Mouse (Mus musculus) hindbrain, embryonic 14.5 days (tissue): ENCODE data around the gene Slc25a26. TPM values are rescaled to one million over a fixed set of nuclear protein-coding genes. Genes with fewer than 3 reads are reported as not detected.
A peak's percentile ranks its signal among the peaks of the same experiment; 100 is the strongest.

Source experiments
- ATAC-seq: fragments of 200-750 bp; cut with Nextera tagmentation; 2 replicates; pipeline ENCODE4 v1.8.0; 2017; ENCODE audit warnings: moderate number of reproducible peaks, mild to moderate bottlenecking, moderate TSS enrichment, moderate library complexity; ENCODE audit not compliant: low FRiP score
- DNase-seq: peaks from one replicate; pipeline ENCODE4 v3.0.0-alpha.2; 2015; ENCODE audit warnings: low spot score
- H3K27ac ChIP-seq: fragments of 300-500 bp; sonication (generic); 2 replicates; pipeline ENCODE4 v1.5.1; 2014; ENCODE audit warnings: mild to moderate bottlenecking, moderate library complexity
- H3K27me3 ChIP-seq: fragments of 300-500 bp; sonication (generic); 2 replicates; pipeline ENCODE4 v1.6.1; 2014; ENCODE audit warnings: mild to moderate bottlenecking, low read length, mixed read lengths; ENCODE audit not compliant: control insufficient read depth, insufficient read depth
- H3K36me3 ChIP-seq: fragments of 300-500 bp; sonication (generic); replicated peaks from 2 replicates; pipeline ENCODE4 v1.6.1; 2014; ENCODE audit not compliant: control insufficient read depth, insufficient read depth
- H3K4me1 ChIP-seq: fragments of 300-500 bp; sonication (generic); replicated peaks from 2 replicates; pipeline ENCODE4 v1.6.1; 2014; ENCODE audit warnings: antibody characterized with exemption, low read length, mixed read lengths; ENCODE audit not compliant: control insufficient read depth, insufficient read depth
- H3K4me2 ChIP-seq: fragments of 300-500 bp; sonication (generic); replicated peaks from 2 replicates; pipeline ENCODE4 v1.6.1; 2014; ENCODE audit warnings: mild to moderate bottlenecking, moderate library complexity
- H3K4me3 ChIP-seq: fragments of 300-500 bp; sonication (generic); replicated peaks from 2 replicates; pipeline ENCODE4 v1.5.1; 2014; ENCODE audit warnings: mild to moderate bottlenecking, low read length
- H3K9ac ChIP-seq: fragments of 300-500 bp; sonication (generic); 2 replicates; pipeline ENCODE4 v1.6.1; 2014
- H3K9me3 ChIP-seq: fragments of 300-500 bp; sonication (generic); 2 replicates; pipeline ENCODE4 v1.6.1; 2016; ENCODE audit warnings: low read length; ENCODE audit not compliant: control insufficient read depth
- WGBS: fragments of 180-500 bp; shearing (Covaris S2); extraction: QIAGEN DNeasy Blood & Tissue Kit; methylation state at CpG from one replicate; pipeline ENCODE4 v1.1.7; 2014; 5-methylcytosine and 5-hydroxymethylcytosine counted together
- polyA plus RNA-seq: library from polyadenylated mRNA; unstranded; fragments of >200 nt; fragmentation: Nextera tagmentation; extraction: Ambion mirVana; gene quantifications from 2 replicates; pipeline ENCODE4 v1.2.1, GENCODE M21; 2014

The Slc25a26 gene
- polyA plus RNA-seq, 1 experiment from 2014 or later = 6.8 TPM

DNA sequence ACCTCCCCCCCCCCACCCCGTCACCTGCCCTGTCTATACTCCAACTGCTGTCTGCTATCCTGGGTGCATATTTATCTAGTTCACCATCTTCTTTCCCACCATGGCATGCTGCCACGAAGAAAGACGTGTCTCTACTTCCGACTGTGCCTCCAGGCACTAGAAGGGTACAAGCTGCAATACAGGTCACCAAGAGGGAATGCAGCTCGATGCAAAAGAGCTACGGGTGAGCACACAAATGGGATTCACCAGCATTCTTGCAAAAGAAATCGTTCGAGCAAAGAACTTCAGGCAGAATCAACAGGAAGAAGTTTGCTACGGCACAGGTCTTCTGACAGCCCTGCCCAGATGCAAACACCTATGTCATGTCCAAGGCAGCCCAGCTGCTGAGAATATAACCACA, 134.6 kb downstream of the Slc25a26 start:
- Histone ChIP-seq H3K9me3 (no peaks in the 10 kb centered on the region), H3K4me2 (no peak overlapping the region), H3K27ac (peak overlapping the region; percentile 36; the same call in 1 of the 2 replicates), H3K4me3 (no peak overlapping the region), H3K9ac (no peak overlapping the region), H3K36me3 (no peaks in the 10 kb centered on the region), H3K4me1 (peaks cover 15% of the 10 kb centered on the region; the same call in 1 of the 2 replicates), H3K27me3 (no peaks in the 10 kb centered on the region)
- DNase-seq = no peak
- WGBS = 51% methylated on average over 9 of the region's 9 CpGs
- ATAC-seq = no peak

DNA sequence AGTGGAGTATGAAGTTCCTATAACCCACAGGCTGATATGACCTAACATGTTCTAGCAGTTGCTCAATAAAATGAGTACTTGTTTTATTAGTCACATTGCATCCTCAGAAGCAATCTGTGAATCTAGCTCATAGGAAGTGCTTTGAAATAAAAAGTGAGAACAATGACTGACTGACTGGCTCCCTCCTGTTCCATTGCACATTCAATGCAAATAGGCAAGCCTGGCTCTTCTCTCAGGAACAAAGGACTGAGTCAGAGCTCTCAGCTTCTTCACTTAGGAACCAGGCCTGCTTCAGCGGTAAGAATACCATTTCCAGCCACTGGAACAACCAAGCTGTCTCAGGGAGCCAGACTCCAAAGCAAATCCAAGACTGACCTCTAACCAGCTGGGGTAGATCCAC, 135.2 kb downstream of the Slc25a26 start:
- WGBS = 12% methylated on average over 1 of the region's 1 CpGs
- no peaks in the 10 kb centered on the region for H3K9me3 ChIP-seq
- H3K27ac ChIP-seq = peak overlapping the region; percentile 28; the same call in 1 of the 2 replicates
- no peak for ATAC-seq
- H3K27me3 ChIP-seq = no peaks in the 10 kb centered on the region
- H3K9ac ChIP-seq = no peak overlapping the region
- no peak overlapping the region for H3K4me3 ChIP-seq
- peaks cover 21% of the 10 kb centered on the region for H3K4me1 ChIP-seq
- no peaks in the 10 kb centered on the region for H3K36me3 ChIP-seq
- DNase-seq = no peak
- no peak overlapping the region for H3K4me2 ChIP-seq

DNA sequence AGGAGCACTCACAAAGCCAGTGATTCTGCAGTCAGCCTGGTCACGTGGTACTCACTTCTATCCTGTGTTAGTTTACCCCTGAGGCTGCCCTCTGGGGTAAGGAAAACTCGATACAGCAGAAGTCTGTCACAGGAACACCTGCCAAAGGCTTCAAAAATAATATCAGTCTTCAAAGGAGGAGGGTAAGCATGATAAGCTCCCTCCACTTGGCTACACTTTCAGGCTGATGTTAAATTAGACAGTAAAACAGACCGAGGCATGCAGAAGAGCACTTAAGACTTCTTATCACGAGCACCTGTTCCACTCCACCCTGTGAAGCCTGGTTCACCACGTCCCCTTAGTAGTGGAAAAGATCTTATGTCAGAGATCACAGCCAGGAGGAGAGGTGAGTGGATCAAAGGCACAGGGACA, 136.9 kb downstream of the Slc25a26 start:
- 72% methylated on average over 5 of the region's 5 CpGs for WGBS
- no peak overlapping the region for H3K27ac ChIP-seq

DNA sequence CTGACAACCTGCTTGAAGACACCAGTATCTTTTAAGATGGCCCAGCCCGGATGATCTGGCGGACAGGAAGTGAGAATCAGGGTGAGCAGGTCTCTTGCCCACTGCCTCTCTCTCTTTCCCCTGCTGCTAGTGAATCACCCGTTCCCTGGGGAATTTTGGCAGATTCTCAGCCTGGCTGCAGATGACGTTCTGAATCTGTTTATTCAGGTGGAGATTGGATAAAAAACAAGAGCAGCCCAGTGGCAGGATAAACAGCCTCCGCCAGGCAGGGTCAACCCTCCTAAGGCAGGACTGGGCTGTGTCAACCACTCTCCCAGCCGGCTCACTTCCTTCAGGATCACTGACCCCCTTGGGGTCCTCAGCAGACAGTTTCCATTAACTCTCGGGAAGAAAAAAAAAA, 140.2 kb downstream of the Slc25a26 start:
- Histone ChIP-seq H3K27ac (0 out of 2 replicates have a peak overlapping the region, but pooled peaks have one; percentile 38), H3K36me3 (no peaks in the 10 kb centered on the region), H3K4me1 (peaks cover 14% of the 10 kb centered on the region), H3K9me3 (no peaks in the 10 kb centered on the region), H3K4me3 (no peak overlapping the region), H3K27me3 (no peaks in the 10 kb centered on the region), H3K9ac (no peak overlapping the region), H3K4me2 (no peak overlapping the region)
- 39% methylated on average over 7 of the region's 7 CpGs for WGBS
- peak; percentile 57; the same call in 1 of the 2 replicates for ATAC-seq
- DNase-seq = no peak

More for the DNA sequence above, 136.9 kb downstream of the Slc25a26 start:
- Histone ChIP-seq H3K4me2 (no peak overlapping the region), H3K27me3 (no peaks in the 10 kb centered on the region), H3K9me3 (no peaks in the 10 kb centered on the region), H3K9ac (no peak overlapping the region), H3K4me3 (no peak overlapping the region), H3K36me3 (no peaks in the 10 kb centered on the region), H3K4me1 (peaks cover 24% of the 10 kb centered on the region)
- ATAC-seq (no peak), DNase-seq (no peak)

DNA sequence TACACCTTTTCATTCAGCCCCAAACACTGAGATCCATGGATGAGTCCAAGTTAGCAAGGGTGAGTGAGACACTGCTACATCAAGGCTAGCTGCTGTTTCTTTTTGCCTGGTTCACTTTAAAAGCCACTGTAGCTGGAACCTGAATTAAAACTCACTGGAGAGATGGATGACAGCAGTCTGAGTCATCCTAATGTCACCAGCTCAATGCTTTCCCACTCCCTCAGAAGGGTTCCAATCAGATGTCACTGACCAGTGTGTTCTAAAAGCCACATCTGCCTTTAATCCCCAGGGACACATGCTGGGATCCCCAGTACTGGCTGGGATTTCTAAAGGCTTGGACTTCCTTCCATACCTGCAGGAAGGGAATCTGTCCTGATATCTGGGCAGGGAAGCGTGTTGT, 141.9 kb downstream of the Slc25a26 start:
- H3K4me2 ChIP-seq = no peak overlapping the region
- DNase-seq (no peak), ATAC-seq (no peak)
- no peaks in the 10 kb centered on the region for H3K9me3 ChIP-seq
- H3K4me3 ChIP-seq = no peak overlapping the region
- no peak overlapping the region for H3K9ac ChIP-seq
- H3K27ac ChIP-seq = no peak overlapping the region
- H3K4me1 ChIP-seq = peaks cover 14% of the 10 kb centered on the region
- H3K36me3 ChIP-seq = no peaks in the 10 kb centered on the region
- H3K27me3 ChIP-seq = no peaks in the 10 kb centered on the region
- WGBS = 92% methylated on average over 1 of the region's 1 CpGs

DNA sequence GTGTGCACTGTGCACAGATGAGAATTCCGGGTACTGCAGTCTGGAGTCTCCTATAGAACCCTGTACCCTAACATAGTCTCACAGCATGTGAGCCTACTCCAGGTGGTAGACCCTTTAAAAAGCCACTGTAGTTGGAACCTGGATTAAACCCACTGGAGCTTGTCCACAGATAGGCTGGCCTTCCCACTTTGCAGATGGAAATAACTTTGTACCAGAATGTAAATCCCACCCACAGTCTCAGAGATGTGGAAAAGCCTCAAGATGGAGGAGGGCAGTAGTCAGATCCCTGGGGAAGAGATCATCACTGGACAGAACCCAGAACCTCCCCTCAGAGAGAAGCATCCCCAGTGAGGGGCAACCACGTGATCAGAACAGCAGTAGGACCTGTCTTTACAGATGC, 143.9 kb downstream of the Slc25a26 start:
- Histone ChIP-seq H3K4me2 (no peak overlapping the region), H3K4me3 (no peak overlapping the region), H3K4me1 (peaks cover 31% of the 10 kb centered on the region), H3K9ac (no peak overlapping the region), H3K27ac (no peak overlapping the region), H3K9me3 (no peaks in the 10 kb centered on the region), H3K27me3 (no peaks in the 10 kb centered on the region), H3K36me3 (no peaks in the 10 kb centered on the region)
- no peak for ATAC-seq
- no peak for DNase-seq
- WGBS = 85% methylated on average over 2 of the region's 2 CpGs

DNA sequence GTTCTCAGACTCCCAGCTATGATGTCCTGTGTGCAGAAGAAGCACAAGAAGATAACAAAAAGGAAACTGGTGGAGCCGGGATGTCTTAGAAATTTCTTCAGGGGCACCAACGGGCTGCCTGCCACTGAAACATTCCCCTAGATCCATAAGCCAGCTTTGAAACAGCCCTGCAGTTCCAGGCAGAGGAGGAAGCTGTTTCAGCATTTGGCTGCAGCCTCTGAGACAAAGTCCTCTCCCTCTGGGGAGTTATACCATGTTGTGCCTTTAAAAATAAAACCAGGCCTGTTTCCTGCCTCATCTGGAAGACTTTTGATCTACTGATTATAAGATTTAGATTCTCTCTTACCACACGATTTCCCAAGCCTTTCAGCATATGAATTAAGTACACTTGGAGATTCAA, 144.5 kb downstream of the Slc25a26 start:
- Histone ChIP-seq H3K36me3 (no peaks in the 10 kb centered on the region), H3K27ac (no peak overlapping the region), H3K4me2 (no peak overlapping the region), H3K4me3 (no peak overlapping the region), H3K27me3 (no peaks in the 10 kb centered on the region), H3K9me3 (no peaks in the 10 kb centered on the region), H3K4me1 (peaks cover 37% of the 10 kb centered on the region), H3K9ac (no peak overlapping the region)
- 78% methylated on average over 3 of the region's 3 CpGs for WGBS
- DNase-seq (no peak), ATAC-seq (no peak)

DNA sequence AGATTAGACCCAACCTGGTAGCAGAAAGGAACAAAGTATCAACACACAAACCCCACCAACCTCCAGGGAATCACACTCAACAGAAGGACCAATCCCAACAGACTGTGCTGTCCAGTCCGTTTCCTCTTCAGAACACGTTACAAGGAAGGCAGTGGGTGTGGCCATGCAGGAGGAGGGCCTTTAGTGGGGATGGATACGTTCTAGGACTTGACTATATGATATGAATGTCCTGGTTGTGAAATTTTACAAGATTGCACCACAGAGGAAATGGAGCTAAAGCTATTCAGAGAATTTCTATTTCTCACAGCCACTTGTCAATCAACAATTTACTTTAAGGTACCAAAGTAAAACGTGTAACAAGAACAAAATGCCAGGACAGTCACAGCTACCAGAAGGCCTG, 145.6 kb downstream of the Slc25a26 start:
- DNase-seq (no peak), ATAC-seq (no peak)
- peaks cover 32% of the 10 kb centered on the region for H3K4me1 ChIP-seq
- no peak overlapping the region for H3K4me2 ChIP-seq
- no peaks in the 10 kb centered on the region for H3K36me3 ChIP-seq
- H3K27ac ChIP-seq = 0 out of 2 replicates have a peak overlapping the region, but pooled peaks have one; percentile 48
- no peak overlapping the region for H3K9ac ChIP-seq
- H3K9me3 ChIP-seq = no peaks in the 10 kb centered on the region
- 61% methylated on average over 4 of the region's 4 CpGs for WGBS
- no peak overlapping the region for H3K4me3 ChIP-seq
- no peaks in the 10 kb centered on the region for H3K27me3 ChIP-seq

DNA sequence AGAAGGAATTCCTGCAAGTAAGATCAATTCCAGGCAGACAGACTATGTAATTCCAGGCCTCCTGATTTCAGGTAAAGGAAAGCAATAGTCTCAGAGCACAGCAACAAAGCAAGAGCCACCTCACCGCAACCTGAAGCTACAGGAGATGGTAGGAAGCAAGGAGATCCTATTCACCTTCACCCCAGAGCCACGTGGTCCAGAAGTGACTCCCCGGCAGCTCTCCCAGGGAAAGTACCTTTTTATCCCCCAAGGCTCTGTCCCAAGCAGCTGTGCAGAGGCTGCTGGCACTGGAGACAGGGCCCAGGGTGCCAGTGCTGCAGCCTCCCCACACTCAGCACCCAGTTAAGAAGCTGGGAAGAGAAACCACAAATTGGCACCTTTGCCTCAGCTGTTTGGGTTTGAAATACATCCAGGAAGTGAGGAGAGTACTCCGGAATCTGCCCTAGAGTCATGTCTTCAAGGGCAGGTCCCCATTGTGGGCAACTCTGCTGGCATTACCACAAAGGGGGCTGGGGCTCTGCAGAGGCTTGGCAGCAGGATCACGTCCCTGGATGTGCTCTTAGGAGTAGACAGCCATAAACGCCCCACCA, 146.2 kb downstream of the Slc25a26 start:
- no peak overlapping the region for H3K4me2 ChIP-seq
- WGBS = 70% methylated on average over 6 of the region's 6 CpGs
- no peak overlapping the region for H3K4me3 ChIP-seq
- peaks cover 29% of the 10 kb centered on the region for H3K4me1 ChIP-seq
- H3K9me3 ChIP-seq = no peaks in the 10 kb centered on the region
- no peak for ATAC-seq
- no peaks in the 10 kb centered on the region for H3K27me3 ChIP-seq
- H3K27ac ChIP-seq = peak overlapping the region; percentile 48; the same call in 1 of the 2 replicates
- no peak for DNase-seq
- H3K36me3 ChIP-seq = no peaks in the 10 kb centered on the region
- no peak overlapping the region for H3K9ac ChIP-seq

DNA sequence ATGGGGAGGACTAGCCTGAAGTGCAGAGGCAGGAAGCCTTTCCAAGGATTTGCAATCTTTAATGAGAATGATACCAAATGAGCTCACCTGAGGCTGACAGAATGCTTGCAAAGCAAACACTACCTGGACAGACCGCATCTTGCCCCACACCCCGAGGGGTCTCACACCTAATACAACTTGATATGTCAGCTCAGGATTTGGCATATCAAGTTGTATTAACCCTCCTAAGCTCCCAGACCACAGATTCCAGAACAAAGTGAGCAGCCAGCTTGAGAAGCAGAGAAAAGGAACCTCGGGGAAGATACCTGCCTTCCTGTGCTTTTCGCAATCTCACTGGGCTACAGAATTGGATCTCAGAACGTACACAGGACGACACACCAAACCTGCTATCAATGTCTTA, 146.8 kb downstream of the Slc25a26 start:
- H3K4me3 ChIP-seq = no peak overlapping the region
- H3K36me3 ChIP-seq = no peaks in the 10 kb centered on the region
- DNase-seq = no peak
- H3K4me1 ChIP-seq = peaks cover 29% of the 10 kb centered on the region
- no peaks in the 10 kb centered on the region for H3K27me3 ChIP-seq
- H3K9me3 ChIP-seq = no peaks in the 10 kb centered on the region
- WGBS = 83% methylated on average over 6 of the region's 6 CpGs
- ATAC-seq = no peak
- peak overlapping the region; percentile 68; the same call in 1 of the 2 replicates for H3K27ac ChIP-seq
- H3K4me2 ChIP-seq = no peak overlapping the region
- H3K9ac ChIP-seq = no peak overlapping the region
